Mouse (Mus musculus): ENCODE measurements around the gene Hoxd11. TPM values are rescaled to one million over a fixed set of nuclear protein-coding genes. Genes with fewer than 3 reads are reported as not detected.

The Hoxd11 gene
- total and polyA plus RNA-seq, 2 experiments from 2014 or later, result 0.11 TPM; not detected in 1

DNA sequence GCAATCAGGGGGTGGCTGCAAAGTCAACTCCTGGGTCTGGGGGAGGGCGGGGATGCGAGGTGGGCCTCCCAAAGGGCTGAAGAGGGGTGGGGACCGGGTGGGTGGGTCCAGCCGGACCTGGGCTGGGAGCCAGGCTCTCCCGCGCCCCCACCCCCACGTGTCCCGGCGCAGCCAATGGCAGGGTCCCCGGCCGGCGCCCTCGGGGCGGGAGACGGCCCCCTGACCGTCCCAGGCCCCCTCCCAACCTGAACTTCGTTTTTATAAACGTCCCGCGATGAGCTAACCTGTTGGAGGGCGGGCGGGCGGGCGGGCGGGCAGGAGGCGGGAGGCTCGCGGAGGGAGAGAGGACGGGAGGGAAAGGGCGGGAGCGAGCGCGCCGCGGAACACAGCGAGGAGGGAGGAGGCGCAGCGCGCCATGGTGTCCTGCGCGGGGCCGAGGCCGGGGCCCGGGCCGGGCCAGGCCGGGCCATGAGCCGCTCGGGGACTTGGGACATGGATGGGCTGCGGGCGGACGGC is 11.5 kb upstream of the Hoxd11 start, which contains the start of gene Hoxd13:
TSS of gene Hoxd13 (plus strand) at position 469 of the 516 bp plus-strand sequence.
- no peak; the same call in 1 of the 2 replicates for ATAC-seq (ENCODE audit: insufficient read depth, low read depth)
- H3K4me2 ChIP-seq (ENCODE audit: low read depth, low read length), result peak within 1 kb of the TSS; percentile 68
- no peak for DNase-seq (ENCODE audit: low spot score)
- no peaks in the 10 kb centered on the region for H3K36me3 ChIP-seq (replicated peaks; ENCODE audit: control insufficient read depth, insufficient read depth, low read length)
- H3K9ac ChIP-seq (replicated peaks; ENCODE audit: low read depth, low read length), result no peak within 1 kb of the TSS
- no peaks in the 10 kb centered on the region for H3K9me3 ChIP-seq (replicated peaks; ENCODE audit: control insufficient read depth, low read length)
- under 1% methylated on average over 28 of the region's 51 CpGs for WGBS
- TF ChIP-seq CTCF (IDR thresholded peaks at IDR 0.05; ENCODE audit: low read depth) (no peak), EP300 (IDR thresholded peaks at IDR 0.05; ENCODE audit: low read depth) (no peak)
- H3K4me3 ChIP-seq (ENCODE audit: low read depth, low read length), result peak within 1 kb of the TSS; percentile 51
- peaks cover 99% of the 10 kb centered on the region for H3K27me3 ChIP-seq (ENCODE audit: control insufficient read depth, insufficient read depth, low read length)
- peaks cover 8% of the 10 kb centered on the region; the same call in 1 of the 2 replicates for H3K4me1 ChIP-seq (ENCODE audit: control insufficient read depth, insufficient read depth)
- no peak within 1 kb of the TSS for H3K27ac ChIP-seq (ENCODE audit: low read depth)

DNA sequence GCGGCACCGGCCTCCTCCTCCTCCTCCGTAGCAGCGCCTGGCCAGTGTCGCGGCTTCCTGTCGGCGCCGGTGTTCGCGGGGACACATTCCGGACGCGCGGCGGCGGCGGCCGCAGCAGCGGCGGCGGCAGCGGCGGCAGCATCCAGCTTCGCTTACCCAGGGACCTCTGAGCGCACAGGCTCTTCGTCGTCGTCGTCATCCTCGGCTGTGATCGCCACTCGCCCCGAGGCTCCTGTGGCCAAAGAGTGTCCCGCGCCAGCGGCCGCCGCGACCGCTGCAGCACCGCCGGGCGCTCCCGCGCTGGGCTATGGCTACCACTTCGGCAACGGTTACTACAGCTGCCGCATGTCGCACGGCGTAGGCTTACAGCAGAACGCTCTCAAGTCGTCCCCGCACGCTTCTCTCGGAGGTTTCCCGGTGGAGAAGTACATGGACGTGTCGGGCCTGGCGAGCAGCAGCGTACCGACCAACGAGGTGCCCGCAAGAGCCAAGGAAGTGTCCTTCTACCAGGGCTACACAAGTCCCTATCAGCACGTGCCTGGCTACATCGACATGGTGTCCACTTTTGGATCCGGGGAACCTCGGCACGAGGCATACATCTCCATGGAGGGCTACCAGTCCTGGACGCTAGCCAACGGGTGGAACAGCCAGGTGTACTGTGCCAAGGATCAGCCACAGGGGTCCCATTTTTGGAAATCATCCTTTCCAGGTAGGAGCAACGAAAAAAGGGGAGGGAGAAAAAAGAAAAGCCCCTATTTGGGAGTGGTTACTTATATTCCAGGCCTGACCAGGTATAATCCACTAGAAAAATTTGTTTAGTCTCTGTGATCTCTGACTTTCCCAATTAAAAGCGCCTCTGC is 10.8 kb upstream of the Hoxd11 start:
- WGBS, result under 1% methylated on average over 58 of the region's 74 CpGs
- TF ChIP-seq EP300 (IDR thresholded peaks at IDR 0.05; ENCODE audit: low read depth) (no peak), CTCF (IDR thresholded peaks at IDR 0.05; ENCODE audit: low read depth) (no peak)
- Histone ChIP-seq H3K27ac (ENCODE audit: low read depth) (no peak overlapping the region), H3K36me3 (replicated peaks; ENCODE audit: control insufficient read depth, insufficient read depth, low read length) (no peaks in the 10 kb centered on the region), H3K4me1 (ENCODE audit: control insufficient read depth, insufficient read depth) (peaks cover 8% of the 10 kb centered on the region; the same call in 1 of the 2 replicates), H3K4me2 (ENCODE audit: low read depth, low read length) (peak overlapping the region; percentile 68), H3K9me3 (replicated peaks; ENCODE audit: control insufficient read depth, low read length) (no peaks in the 10 kb centered on the region), H3K4me3 (ENCODE audit: low read depth, low read length) (peak overlapping the region; percentile 51), H3K27me3 (ENCODE audit: control insufficient read depth, insufficient read depth, low read length) (peaks cover 99% of the 10 kb centered on the region), H3K9ac (replicated peaks; ENCODE audit: low read depth, low read length) (no peak overlapping the region)
- DNase-seq (ENCODE audit: low spot score) (no peak), ATAC-seq (ENCODE audit: insufficient read depth, low read depth) (peak; percentile 44; the same call in 1 of the 2 replicates)

DNA sequence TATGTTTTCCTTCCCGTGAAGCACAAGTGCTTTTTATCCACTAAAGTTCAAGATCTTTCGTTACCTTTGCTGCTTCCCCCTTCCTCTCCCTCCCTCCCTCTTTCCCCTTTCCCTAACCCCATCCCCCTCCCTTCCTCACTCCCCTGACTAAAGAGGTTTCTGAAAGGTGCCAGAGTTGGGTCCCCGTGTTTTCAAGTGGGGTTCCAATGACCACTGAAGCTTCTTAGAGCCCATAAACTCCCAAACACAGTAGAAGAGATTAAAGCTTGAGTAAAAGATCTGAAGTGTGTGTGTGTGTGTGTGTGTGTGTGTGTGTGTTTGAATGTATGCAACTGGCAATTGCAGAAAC is 10.2 kb upstream of the Hoxd11 start:
- no peak overlapping the region for H3K27ac ChIP-seq (ENCODE audit: low read depth)
- no peak overlapping the region for H3K4me2 ChIP-seq (ENCODE audit: low read depth, low read length)
- H3K27me3 ChIP-seq (ENCODE audit: control insufficient read depth, insufficient read depth, low read length), result peaks cover 99% of the 10 kb centered on the region
- no peak overlapping the region for H3K4me3 ChIP-seq (ENCODE audit: low read depth, low read length)
- H3K9me3 ChIP-seq (replicated peaks; ENCODE audit: control insufficient read depth, low read length), result no peaks in the 10 kb centered on the region
- 1% methylated on average over 3 of the region's 3 CpGs for WGBS
- H3K4me1 ChIP-seq (ENCODE audit: control insufficient read depth, insufficient read depth), result peaks cover 8% of the 10 kb centered on the region; the same call in 1 of the 2 replicates
- TF ChIP-seq EP300 (IDR thresholded peaks at IDR 0.05; ENCODE audit: low read depth), result no peak
- no peak for TF ChIP-seq CTCF (IDR thresholded peaks at IDR 0.05; ENCODE audit: low read depth)
- H3K36me3 ChIP-seq (replicated peaks; ENCODE audit: control insufficient read depth, insufficient read depth, low read length), result no peaks in the 10 kb centered on the region
- ATAC-seq (ENCODE audit: insufficient read depth, low read depth) (no peak), DNase-seq (ENCODE audit: low spot score) (no peak)
- no peak overlapping the region for H3K9ac ChIP-seq (replicated peaks; ENCODE audit: low read depth, low read length)

DNA sequence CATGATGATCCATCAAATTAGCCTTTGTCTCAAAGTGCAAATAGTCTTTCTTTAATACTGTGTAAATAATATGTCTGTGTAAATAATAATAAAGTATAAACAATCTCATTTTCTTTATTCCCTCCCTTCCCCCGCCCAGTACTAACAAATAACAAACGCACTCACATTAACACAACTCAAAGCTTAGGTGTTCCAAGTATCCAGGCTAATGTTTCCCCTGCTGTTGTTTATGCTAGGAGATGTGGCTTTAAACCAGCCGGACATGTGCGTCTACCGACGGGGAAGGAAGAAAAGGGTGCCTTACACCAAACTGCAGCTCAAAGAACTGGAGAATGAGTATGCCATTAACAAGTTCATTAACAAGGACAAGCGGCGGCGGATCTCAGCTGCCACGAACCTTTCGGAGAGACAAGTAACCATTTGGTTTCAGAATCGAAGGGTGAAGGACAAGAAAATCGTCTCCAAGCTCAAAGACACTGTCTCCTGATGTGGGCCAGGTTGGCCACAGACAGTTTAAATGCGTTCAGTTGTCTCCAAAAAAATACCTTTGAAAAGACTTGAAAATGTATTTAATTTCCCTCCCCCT is 9.6 kb upstream of the Hoxd11 start:
- TF ChIP-seq EP300 (IDR thresholded peaks at IDR 0.05; ENCODE audit: low read depth), result no peak
- no peak for TF ChIP-seq CTCF (IDR thresholded peaks at IDR 0.05; ENCODE audit: low read depth)
- Histone ChIP-seq H3K9ac (replicated peaks; ENCODE audit: low read depth, low read length) (no peak overlapping the region), H3K27ac (ENCODE audit: low read depth) (no peak overlapping the region), H3K9me3 (replicated peaks; ENCODE audit: control insufficient read depth, low read length) (no peaks in the 10 kb centered on the region), H3K4me3 (ENCODE audit: low read depth, low read length) (no peak overlapping the region), H3K36me3 (replicated peaks; ENCODE audit: control insufficient read depth, insufficient read depth, low read length) (no peaks in the 10 kb centered on the region), H3K4me2 (ENCODE audit: low read depth, low read length) (no peak overlapping the region), H3K27me3 (ENCODE audit: control insufficient read depth, insufficient read depth, low read length) (peaks cover 99% of the 10 kb centered on the region), H3K4me1 (ENCODE audit: control insufficient read depth, insufficient read depth) (peaks cover 8% of the 10 kb centered on the region; the same call in 1 of the 2 replicates)
- no peak for DNase-seq (ENCODE audit: low spot score)
- 3% methylated on average over 14 of the region's 14 CpGs for WGBS
- ATAC-seq (ENCODE audit: insufficient read depth, low read depth), result no peak

- Histone ChIP-seq H3K4me2 (ENCODE audit: low read depth, low read length) (no peak overlapping the region), H3K27me3 (ENCODE audit: control insufficient read depth, insufficient read depth, low read length) (peaks cover 99% of the 10 kb centered on the region), H3K27ac (ENCODE audit: low read depth) (no peak overlapping the region), H3K9me3 (replicated peaks; ENCODE audit: control insufficient read depth, low read length) (no peaks in the 10 kb centered on the region), H3K36me3 (replicated peaks; ENCODE audit: control insufficient read depth, insufficient read depth, low read length) (no peaks in the 10 kb centered on the region), H3K4me3 (ENCODE audit: low read depth, low read length) (no peak overlapping the region), H3K4me1 (ENCODE audit: control insufficient read depth, insufficient read depth) (peaks cover 8% of the 10 kb centered on the region; the same call in 1 of the 2 replicates), H3K9ac (replicated peaks; ENCODE audit: low read depth, low read length) (no peak overlapping the region)
- DNase-seq (ENCODE audit: low spot score) (no peak), ATAC-seq (ENCODE audit: insufficient read depth, low read depth) (no peak)
- TF ChIP-seq CTCF (IDR thresholded peaks at IDR 0.05; ENCODE audit: low read depth) (no peak), EP300 (IDR thresholded peaks at IDR 0.05; ENCODE audit: low read depth) (no peak)
- 10% methylated on average over 3 of the region's 3 CpGs for WGBS
Observed at GRCm38 (mm10) chr2:74670632-74671188, 8.6 kb upstream of the Hoxd11 start.
